Mouse (Mus musculus) right cerebral cortex, adult 2 months (tissue): Measurements from ENCODE around the gene Tspo2.

Source experiments
- DNase-seq, 2 experiments: peaks; one replicate each; pipeline ENCODE4 v3.0.0; 2021 to 2022; ENCODE audit warnings: low spot score in 2 of 2

Tspo2 gene

GRCm38 (mm10) chr17:48450666-48451352, 513 bp downstream of the Tspo2 start:
- no peak for DNase-seq

GRCm38 (mm10) chr17:48447675-48448074, 3.6 kb downstream of the Tspo2 start:
- DNase-seq = no peak

- DNase-seq = no peak
These were observed 7.7 kb downstream of the Tspo2 start for GRCm38 (mm10) chr17:48443542-48444145.

GRCm38 (mm10) chr17:48442745-48443457, 8.4 kb downstream of the Tspo2 start:
- DNase-seq = no peak

- DNase-seq = no peak
These were observed 13.9 kb downstream of the Tspo2 start for GRCm38 (mm10) chr17:48437421-48437911.

- DNase-seq = no peak
These were observed 14.8 kb downstream of the Tspo2 start for GRCm38 (mm10) chr17:48436487-48436886.

- DNase-seq = no peak
These were observed 16.8 kb downstream of the Tspo2 start for GRCm38 (mm10) chr17:48434479-48434878.

GRCm38 (mm10) chr17:48433689-48434330, 17.5 kb downstream of the Tspo2 start:
- DNase-seq = no peak

GRCm38 (mm10) chr17:48433006-48433655, 18.2 kb downstream of the Tspo2 start:
- DNase-seq = no peak

- DNase-seq = no peak
These were observed 19.0 kb downstream of the Tspo2 start, which contains the start of gene Apobec2 for GRCm38 (mm10) chr17:48432158-48432980. Apobec2 (minus strand) TSS chr17:48432930.

- no peak for DNase-seq
These were observed 20.3 kb downstream of the Tspo2 start for GRCm38 (mm10) chr17:48431054-48431453.

GRCm38 (mm10) chr17:48430394-48430793, 20.9 kb downstream of the Tspo2 start:
- no peak for DNase-seq

- no peak for DNase-seq
These were observed 23.3 kb downstream of the Tspo2 start for GRCm38 (mm10) chr17:48427852-48428530.

- no peak for DNase-seq
These were observed 24.2 kb downstream of the Tspo2 start for GRCm38 (mm10) chr17:48426991-48427750.

- DNase-seq = no peak
These were observed 25.3 kb downstream of the Tspo2 start for GRCm38 (mm10) chr17:48425823-48426612.

GRCm38 (mm10) chr17:48424237-48424636, 27.1 kb downstream of the Tspo2 start:
- no peak for DNase-seq

- no peak for DNase-seq
These were observed 31.8 kb downstream of the Tspo2 start for GRCm38 (mm10) chr17:48419571-48419970.

- no peak for DNase-seq
These were observed 32.5 kb downstream of the Tspo2 start for GRCm38 (mm10) chr17:48418781-48419180.

GRCm38 (mm10) chr17:48418174-48418573, 33.1 kb downstream of the Tspo2 start:
- no peak for DNase-seq
